Mouse (Mus musculus) MEL (cell line): ENCODE measurements around the gene Adamts7. TPM values are rescaled to one million over a fixed set of nuclear protein-coding genes. Genes with fewer than 3 reads are reported as not detected.
A peak's percentile ranks its signal among the peaks of the same experiment; 100 is the strongest.

Experiments used
- DNase-seq: peaks from one replicate; pipeline ENCODE4 v3.0.0; 2011; ENCODE audit warnings: low read depth, low spot score
- H3K27ac ChIP-seq: 2 replicates; pipeline ENCODE4 v1.5.1; 2012; ENCODE audit warnings: low read depth, mild to moderate bottlenecking, control low read depth, low read length, moderate library complexity; ENCODE audit not compliant: control insufficient read depth
- H3K27me3 ChIP-seq, 2 experiments: fragments of 150-350 bp in 1 of 2; sonication (generic) in 1 of 2; 2 replicates each; pipeline ENCODE4 v1.6.1; 2012; ENCODE audit warnings: low read length in 2 of 2, mild to moderate bottlenecking in 2 of 2, improper control_type of control experiment in 1 of 2, moderate library complexity in 1 of 2; ENCODE audit not compliant: insufficient read depth in 2 of 2, control insufficient read depth in 1 of 2
- H3K36me3 ChIP-seq, 2 experiments: 2 replicates each; pipeline ENCODE4 v1.6.1; 2012 to 2014; ENCODE audit warnings: low read length in 2 of 2, improper control_type of control experiment in 1 of 2, inconsistent platforms in 1 of 2, mild to moderate bottlenecking in 1 of 2; ENCODE audit not compliant: insufficient read depth in 2 of 2, control insufficient read depth in 1 of 2
- H3K4me1 ChIP-seq, 2 experiments: fragments of 150-350 bp in 1 of 2; sonication (generic) in 1 of 2; 2 replicates each; pipeline ENCODE4 v1.6.1; 2012; ENCODE audit warnings: low read length in 2 of 2, improper control_type of control experiment in 1 of 2, mild to moderate bottlenecking in 1 of 2; ENCODE audit not compliant: insufficient read depth in 2 of 2, control insufficient read depth in 1 of 2
- H3K4me3 ChIP-seq, 2 experiments: fragments of 150-350 bp in 1 of 2; sonication (generic) in 1 of 2; 2 replicates each; pipeline ENCODE4 v1.5.1; 2012; ENCODE audit warnings: low read depth in 2 of 2, low read length in 2 of 2, mild to moderate bottlenecking in 2 of 2, moderate library complexity in 2 of 2, control low read depth in 1 of 2, improper control_type of control experiment in 1 of 2; ENCODE audit not compliant: control insufficient read depth in 1 of 2, insufficient read depth in 1 of 2
- H3K79me2 ChIP-seq: 2 replicates; pipeline ENCODE4 v1.6.1; 2012; ENCODE audit warnings: mild to moderate bottlenecking, low read length, moderate library complexity; ENCODE audit not compliant: control insufficient read depth, poor library complexity, insufficient read depth
- H3K9ac ChIP-seq: 2 replicates; pipeline ENCODE4 v1.6.1; 2012; ENCODE audit warnings: low read depth, mild to moderate bottlenecking, control low read depth, low read length, moderate library complexity; ENCODE audit not compliant: control insufficient read depth, poor library complexity, severe bottlenecking
- H3K9me3 ChIP-seq: fragments of 150-350 bp; sonication (generic); replicated peaks from 2 replicates; pipeline ENCODE4 v1.6.1; 2012; ENCODE audit warnings: mild to moderate bottlenecking, low read length, improper control_type of control experiment, moderate library complexity; ENCODE audit not compliant: insufficient read depth
- BHLHE40 ChIP-seq: IDR thresholded peaks from 2 replicates; pipeline ENCODE4 v1.6.1; 2012; ENCODE audit warnings: low read depth, mild to moderate bottlenecking, inconsistent platforms, low read length, improper control_type of control experiment, borderline replicate concordance
- CHD2 ChIP-seq: IDR thresholded peaks from 2 replicates; pipeline ENCODE4 v1.6.1; 2011; ENCODE audit warnings: low read length, improper control_type of control experiment
- EP300 ChIP-seq, 2 experiments: IDR thresholded peaks; 2 replicates each; pipeline ENCODE4 v1.6.1; 2011; ENCODE audit warnings: improper control_type of control experiment in 2 of 2, low read length in 2 of 2, low read depth in 1 of 2, mild to moderate bottlenecking in 1 of 2
- ETS1 ChIP-seq: IDR thresholded peaks from 2 replicates; pipeline ENCODE4 v1.6.1; 2012; ENCODE audit warnings: low read depth, mild to moderate bottlenecking, inconsistent platforms, low read length, improper control_type of control experiment, moderate library complexity
- GATA1 ChIP-seq: IDR thresholded peaks from 2 replicates; pipeline ENCODE4 v1.6.1; 2011; ENCODE audit warnings: low read depth, low read length, improper control_type of control experiment
- KAT2A ChIP-seq: conservative IDR thresholded peaks from 2 replicates; pipeline ENCODE4 v1.6.1; 2012; ENCODE audit warnings: low read depth, low read length, improper control_type of control experiment, inconsistent platforms
- MAX ChIP-seq: IDR thresholded peaks from 2 replicates; pipeline ENCODE4 v1.6.1; 2011; ENCODE audit warnings: low read length, improper control_type of control experiment
- MEF2A ChIP-seq: IDR thresholded peaks from 2 replicates; pipeline ENCODE4 v1.6.1; 2014; ENCODE audit warnings: low read depth, mild to moderate bottlenecking, inconsistent platforms, low read length, improper control_type of control experiment; ENCODE audit not compliant: poor library complexity, insufficient replicate concordance, severe bottlenecking; ENCODE audit errors: extremely low read depth
- MXI1 ChIP-seq: IDR thresholded peaks from 2 replicates; pipeline ENCODE4 v1.6.1; 2011; ENCODE audit warnings: mild to moderate bottlenecking, low read depth, low read length, improper control_type of control experiment
- MYC ChIP-seq: IDR thresholded peaks from 2 replicates; pipeline ENCODE4 v1.6.1; 2011; ENCODE audit warnings: low read depth, mild to moderate bottlenecking, low read length, improper control_type of control experiment, moderate library complexity
- RCOR1 ChIP-seq: IDR thresholded peaks from 2 replicates; pipeline ENCODE4 v1.6.1; 2012; ENCODE audit warnings: low read depth, mild to moderate bottlenecking, inconsistent platforms, low read length, improper control_type of control experiment
- SIN3A ChIP-seq: IDR thresholded peaks from 2 replicates; pipeline ENCODE4 v1.6.1; 2012; ENCODE audit warnings: low read length, improper control_type of control experiment, inconsistent platforms
- SMC3 ChIP-seq: IDR thresholded peaks from 2 replicates; pipeline ENCODE4 v1.6.1; 2011; ENCODE audit warnings: low read depth, low read length, improper control_type of control experiment
- TBP ChIP-seq: IDR thresholded peaks from 2 replicates; pipeline ENCODE4 v1.8.0; 2011; ENCODE audit warnings: low read depth, low read length, improper control_type of control experiment
- TCF12 ChIP-seq: IDR thresholded peaks from 2 replicates; pipeline ENCODE4 v1.6.1; 2014; ENCODE audit warnings: low read depth, mild to moderate bottlenecking, inconsistent platforms, low read length, improper control_type of control experiment, moderate library complexity
- UBTF ChIP-seq: IDR thresholded peaks from 2 replicates; pipeline ENCODE4 v1.6.1; 2012; ENCODE audit warnings: low read depth, mild to moderate bottlenecking, inconsistent platforms, low read length, improper control_type of control experiment, moderate library complexity, borderline replicate concordance; ENCODE audit not compliant: insufficient read depth
- USF1 ChIP-seq: IDR thresholded peaks from 2 replicates; pipeline ENCODE4 v1.6.1; 2014; ENCODE audit warnings: low read depth, mild to moderate bottlenecking, inconsistent platforms, low read length, improper control_type of control experiment, moderate library complexity
- ZC3H11A ChIP-seq: IDR thresholded peaks from 2 replicates; pipeline ENCODE4 v1.6.1; 2012; ENCODE audit warnings: low read depth, mild to moderate bottlenecking, inconsistent platforms, low read length, improper control_type of control experiment
- ZNF384 ChIP-seq: IDR thresholded peaks from 2 replicates; pipeline ENCODE4 v1.6.1; 2012; ENCODE audit warnings: low read depth, mild to moderate bottlenecking, inconsistent platforms, low read length, improper control_type of control experiment
- polyA plus RNA-seq, 2 experiments: library from polyadenylated mRNA; stranded (reverse) in 1 of 2; unstranded in 1 of 2; fragments of >175 nt in 1 of 2; fragments of >200 nt in 1 of 2; gene quantifications; 2 replicates each; pipeline versions ENCODE4 v1.2.1 to v1.2.4; 2012; ENCODE audit warnings: low replicate concordance in 2 of 2, low read depth in 1 of 2; ENCODE audit not compliant: insufficient read length in 2 of 2, insufficient read depth in 1 of 2, missing spikeins in 1 of 2
- total RNA-seq: library from RNA; depleted of rRNA; stranded (reverse); fragments of 300-350 nt; gene quantifications from 2 replicates; pipeline ENCODE4 v1.2.3, GENCODE M21; 2012

Gene Adamts7
- total and polyA plus RNA-seq, 3 experiments, result 0.03 TPM; not detected in 2

DNA sequence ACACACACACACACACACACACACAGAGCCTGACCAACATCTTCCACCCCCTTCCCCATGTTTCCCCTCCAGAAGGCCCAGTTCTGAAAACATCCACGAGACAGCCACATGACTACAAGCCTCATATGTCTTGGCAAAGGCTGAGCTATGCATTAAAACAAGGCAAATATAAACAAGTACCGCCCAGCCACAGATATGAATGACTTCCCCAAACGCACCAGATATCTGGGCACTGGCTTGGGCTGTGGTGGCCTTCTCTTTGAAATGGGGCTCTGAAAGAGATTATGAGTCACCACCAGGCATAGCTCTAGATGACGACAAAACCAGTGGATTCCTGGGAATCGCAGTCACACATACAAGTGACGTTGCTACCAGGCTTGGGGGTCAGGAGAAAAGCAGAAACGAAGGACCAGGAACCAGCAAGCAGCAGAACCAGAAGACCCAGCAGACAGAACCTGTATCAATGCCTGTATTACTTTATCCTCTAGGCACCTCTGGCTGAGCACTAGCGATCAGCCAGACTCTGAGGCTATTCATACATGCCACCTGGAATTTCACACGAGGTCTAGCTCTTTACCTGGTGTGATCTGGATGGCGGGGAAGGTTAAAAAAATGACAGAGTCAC is 72.5 kb downstream of the Adamts7 start (continued):
- peak; percentile 77 for TF ChIP-seq USF1
- TF ChIP-seq SMC3, result no peak
- peak; percentile 84 for TF ChIP-seq SIN3A
- TF ChIP-seq, all 39 proteins: peak for 24

GRCm38 (mm10) chr9:90236817-90237216 is 73.9 kb downstream of the Adamts7 start:
- no peaks in the 10 kb centered on the region for H3K9me3 ChIP-seq
- H3K36me3 ChIP-seq, result peaks cover 4 to 61% of the 10 kb centered on the region in 2 experiments
- peaks cover 1% of the 10 kb centered on the region; the same call in 1 of the 2 replicates for H3K79me2 ChIP-seq
- peaks cover 42 to 43% of the 10 kb centered on the region in 2 experiments for H3K4me1 ChIP-seq
- H3K4me3 ChIP-seq, result peak overlapping the region in 1 of 2 experiments; percentile 13; a peak in 2 of 4 replicates
- no peaks in the 10 kb centered on the region for H3K27me3 ChIP-seq
- peak; percentile 82 for DNase-seq
- peak overlapping the region; percentile 100 for H3K27ac ChIP-seq
- TF ChIP-seq EP300 (IDR thresholded peaks at IDR 0.05; ENCODE audit: low read depth in 1 of 2, low read length in 2 of 2), result peak; percentile 32 to 70; a peak in 3 of 4 replicates
- no peak for TF ChIP-seq MYC
- TF ChIP-seq MEF2A, result no peak
- TF ChIP-seq TBP, result peak; percentile 63
- peak; percentile 62; the same call in 1 of the 2 replicates for TF ChIP-seq TCF12
- peak; percentile 77 for TF ChIP-seq GATA1
- peak; percentile 22; the same call in 1 of the 2 replicates for TF ChIP-seq SIN3A
- TF ChIP-seq ETS1, result peak; percentile 95
- no peak for TF ChIP-seq UBTF
- peak; percentile 7; the same call in 1 of the 2 replicates for TF ChIP-seq ZNF384
- no peak for TF ChIP-seq RCOR1
- TF ChIP-seq MAX, result peak; percentile 5; the same call in 1 of the 2 replicates
- TF ChIP-seq MXI1, result peak; percentile 34; the same call in 1 of the 2 replicates
- TF ChIP-seq KAT2A, result peak; percentile 38
- TF ChIP-seq CHD2, result no peak
- TF ChIP-seq BHLHE40, result peak; percentile 41; the same call in 1 of the 2 replicates
- 0 out of 2 replicates have a peak, but pooled peaks have one; percentile 5 for TF ChIP-seq ZC3H11A
- H3K9ac ChIP-seq, result peak overlapping the region; percentile 71
